Mouse (Mus musculus) monocyte, adult 5-6 weeks (primary cell): ENCODE measurements around the gene Cel. TPM values are rescaled to one million over a fixed set of nuclear protein-coding genes. Genes with fewer than 3 reads are reported as not detected.

Experiments
- ATAC-seq: fragments of 153-309, 156-312 bp; replicated peaks from 2 replicates; pipeline ENCODE4 v1.8.0; 2017; ENCODE audit warnings: mild to moderate bottlenecking; ENCODE audit not compliant: low TSS enrichment, insufficient number of reproducible peaks, severe bottlenecking, poor library complexity, low FRiP score
- total RNA-seq: library from RNA; stranded (forward); fragments of 200-1000, 200-491, 200-594 nt; gene quantifications from 3 replicates; pipeline ENCODE4 v1.2.3, GENCODE M21; 2017

Cel gene
- total RNA-seq, 1 experiment from 2014 or later: not detected

DNA sequence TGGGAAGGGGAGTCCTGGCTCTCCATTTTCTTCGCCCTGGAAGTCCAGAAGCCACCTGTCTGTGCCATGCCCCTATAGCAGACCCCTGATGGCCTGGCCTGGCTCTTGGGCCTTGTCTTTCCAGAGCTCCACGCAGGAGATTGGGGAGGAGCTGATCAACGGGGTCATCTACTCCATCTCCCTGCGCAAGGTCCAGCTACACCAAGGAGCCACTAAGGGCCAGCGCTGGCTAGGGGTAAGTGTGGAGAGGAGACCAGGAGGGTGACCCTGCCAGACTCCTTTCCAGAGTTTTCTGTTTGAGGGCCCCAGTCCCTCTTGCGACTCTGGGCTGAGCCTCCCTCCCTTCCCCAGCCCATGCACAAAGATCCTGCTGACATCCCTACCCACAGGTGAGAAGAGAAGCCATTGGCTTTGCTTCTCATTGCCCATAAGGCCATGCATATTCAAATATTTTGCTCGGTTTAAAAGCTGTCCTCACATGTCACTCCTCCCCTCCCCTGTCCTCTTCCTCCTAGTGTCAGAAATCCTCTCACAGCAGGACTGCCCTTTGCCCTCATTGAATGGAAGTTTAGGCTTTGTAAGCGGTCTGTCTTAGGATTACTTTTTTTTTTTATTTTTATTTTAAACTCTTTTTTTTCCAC, 22.5 kb downstream of the Cel start:
- ATAC-seq: no peak

DNA sequence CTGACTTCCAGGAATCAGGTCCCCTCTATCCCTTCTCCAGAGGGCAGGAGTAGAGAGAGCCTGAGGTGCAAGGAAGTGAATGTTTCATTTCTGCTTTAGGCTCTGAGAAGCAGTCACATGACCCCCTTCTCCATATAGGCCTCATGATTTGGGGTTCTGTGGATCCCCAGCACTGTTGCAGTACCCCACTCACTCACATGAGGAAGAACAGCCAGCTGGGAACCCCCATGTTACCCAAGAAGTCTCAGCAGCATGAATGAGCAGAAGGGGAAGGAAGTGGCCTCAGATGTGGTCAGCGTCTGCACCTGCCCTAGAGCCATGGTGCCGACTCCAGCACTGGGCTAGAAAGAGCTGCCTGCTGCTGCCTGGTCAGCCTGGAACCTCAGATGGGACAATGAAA, 23.3 kb downstream of the Cel start:
- peak; percentile 92 for ATAC-seq

DNA sequence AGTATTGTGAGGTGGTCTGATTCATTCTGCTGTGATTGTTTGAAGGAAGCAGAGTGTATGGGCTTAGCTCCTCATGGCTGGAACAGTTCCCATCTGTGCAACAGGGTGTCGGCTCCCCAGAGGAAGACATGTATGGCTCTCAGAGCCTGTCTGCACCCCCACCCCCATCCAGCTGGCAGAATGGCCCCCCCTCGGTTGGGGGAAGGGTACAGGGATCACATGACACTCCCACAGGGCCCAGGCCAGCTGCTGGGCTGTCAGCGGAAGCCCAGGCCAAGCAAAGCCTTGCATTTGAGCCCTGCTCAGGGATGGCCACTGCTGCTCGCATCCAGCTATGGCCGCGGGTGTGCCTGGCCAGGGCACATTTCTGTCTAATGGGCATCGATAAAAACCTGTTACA, 24.0 kb downstream of the Cel start:
- no peak for ATAC-seq

DNA sequence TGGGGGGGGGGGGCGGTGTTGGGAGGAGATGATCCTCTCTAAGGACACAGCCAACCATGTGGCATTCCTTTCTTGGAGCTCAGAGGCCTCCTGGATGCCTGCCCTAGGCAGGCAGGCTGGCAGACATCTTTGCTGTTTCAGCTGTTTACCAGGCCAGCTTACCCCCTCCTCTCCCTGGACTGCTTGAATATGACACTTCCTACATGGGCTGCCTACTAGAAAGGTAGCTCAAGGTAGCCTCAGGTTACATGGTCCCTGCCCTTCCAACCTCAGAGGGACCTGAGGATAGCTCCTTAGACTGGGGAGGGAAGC, 24.4 kb downstream of the Cel start:
- ATAC-seq: no peak

DNA sequence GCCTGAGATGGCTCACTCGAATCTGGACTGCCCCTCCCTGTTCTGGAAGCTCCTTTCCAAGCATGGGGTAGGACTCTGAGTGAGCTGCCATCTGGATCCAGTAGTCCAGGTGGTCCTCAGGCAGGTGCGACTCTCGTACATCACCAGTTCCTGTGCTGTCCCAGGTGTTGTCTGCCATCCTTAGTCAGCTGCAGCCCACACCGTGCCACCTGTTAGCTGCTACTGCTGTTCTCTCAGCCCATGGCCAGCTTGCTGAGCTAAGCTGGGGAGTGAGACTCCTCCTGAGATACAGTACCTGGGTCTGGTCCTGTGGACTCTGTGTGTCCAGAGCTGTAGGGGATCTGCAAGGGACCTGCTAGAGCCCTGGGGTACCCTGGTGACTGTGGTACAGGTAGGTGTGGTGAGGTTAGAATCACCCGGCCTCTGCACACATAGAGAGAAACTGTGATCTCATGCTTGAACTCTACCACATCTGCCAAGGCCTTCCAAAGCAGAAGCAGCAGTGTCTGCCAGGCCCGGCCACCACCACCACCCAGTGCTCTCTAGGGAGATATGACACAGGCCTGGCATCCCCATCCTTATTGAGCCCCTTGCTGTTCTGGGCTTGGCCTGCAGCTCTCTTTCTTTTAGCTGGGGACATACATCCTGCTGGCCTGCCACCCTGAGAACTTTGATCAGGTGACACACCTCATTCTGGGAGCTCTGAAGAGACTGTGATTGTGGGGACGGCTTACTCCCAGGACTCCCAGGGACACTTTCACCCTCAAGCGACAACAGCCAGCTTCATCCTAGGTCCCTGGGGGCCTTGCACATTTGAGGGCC, 25.0 kb downstream of the Cel start:
- ATAC-seq: no peak

DNA sequence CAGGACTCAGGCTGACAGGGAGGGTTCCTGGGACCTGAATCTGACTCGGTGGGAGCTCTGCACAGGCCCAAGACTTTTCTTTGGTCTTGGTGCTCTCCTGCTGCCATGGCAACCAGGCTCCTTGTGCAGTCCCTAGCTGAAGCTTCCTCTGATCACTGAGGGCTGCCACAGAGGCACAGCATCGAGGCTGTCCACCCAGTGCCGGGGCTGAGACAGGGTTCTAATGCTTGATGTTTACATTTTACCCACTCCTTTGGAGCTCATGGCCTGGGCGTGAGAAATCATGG, 25.6 kb downstream of the Cel start:
- no peak for ATAC-seq

DNA sequence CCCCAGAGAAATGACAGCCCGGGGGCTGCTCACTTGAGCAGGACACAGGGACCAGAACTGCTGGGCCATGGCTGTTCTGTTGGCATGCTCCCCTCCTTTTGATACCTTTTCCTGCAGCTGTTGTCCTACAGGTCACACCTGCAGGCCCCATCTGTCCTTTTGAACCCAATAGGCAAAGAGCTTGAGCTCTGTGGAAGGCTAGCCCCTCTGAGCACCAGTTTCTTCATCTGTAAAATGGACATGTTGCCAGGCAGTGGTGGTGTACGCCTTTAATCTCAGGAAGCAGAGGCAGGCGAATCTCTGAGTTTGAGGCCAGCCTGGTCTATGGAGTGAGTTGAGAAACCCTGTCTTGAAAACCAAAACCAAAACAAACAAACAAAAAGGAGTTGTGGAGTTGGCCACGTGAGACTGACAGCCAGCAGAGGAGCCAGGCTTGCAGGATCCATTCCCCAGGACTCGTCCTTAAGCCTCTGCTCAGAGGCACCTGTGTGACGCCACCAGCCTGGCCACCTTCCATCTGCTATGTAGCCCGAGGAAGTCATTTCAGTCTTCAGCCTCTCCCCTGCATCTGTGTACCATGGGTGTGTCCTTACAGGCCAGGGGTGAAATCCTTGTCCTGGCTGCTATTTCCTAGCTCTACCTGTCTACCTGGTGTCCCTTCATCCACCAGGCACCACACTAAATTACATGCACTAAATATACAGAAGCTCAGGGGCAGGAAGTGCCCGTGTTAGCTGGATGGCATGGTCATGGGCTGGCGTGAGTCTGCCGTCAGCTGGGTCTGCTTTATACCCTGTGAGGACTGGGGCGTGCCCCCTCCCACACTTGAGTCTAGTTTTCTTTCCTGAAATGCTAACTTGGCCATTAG, 26.2 kb downstream of the Cel start:
- no peak for ATAC-seq

DNA sequence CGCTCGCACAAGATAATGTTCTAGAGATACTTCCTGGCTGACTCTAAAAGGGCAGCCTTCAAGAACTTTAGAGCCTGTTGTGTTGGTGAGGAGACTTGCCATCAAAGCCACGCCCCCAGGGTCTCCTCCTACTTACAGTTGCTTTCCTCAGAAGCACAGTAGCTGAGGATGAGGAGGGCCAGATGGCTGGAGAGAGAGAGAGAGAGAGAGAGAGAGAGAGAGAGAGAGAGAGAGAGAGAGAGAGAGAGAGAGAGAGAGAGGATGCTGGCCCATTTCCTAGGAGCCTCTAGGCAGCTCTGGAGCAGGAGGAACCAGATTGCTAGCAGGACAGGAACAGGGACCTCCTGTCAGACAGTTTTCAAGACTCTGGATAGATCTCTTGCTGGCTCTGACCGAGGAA, 27.0 kb downstream of the Cel start:
- ATAC-seq: no peak

DNA sequence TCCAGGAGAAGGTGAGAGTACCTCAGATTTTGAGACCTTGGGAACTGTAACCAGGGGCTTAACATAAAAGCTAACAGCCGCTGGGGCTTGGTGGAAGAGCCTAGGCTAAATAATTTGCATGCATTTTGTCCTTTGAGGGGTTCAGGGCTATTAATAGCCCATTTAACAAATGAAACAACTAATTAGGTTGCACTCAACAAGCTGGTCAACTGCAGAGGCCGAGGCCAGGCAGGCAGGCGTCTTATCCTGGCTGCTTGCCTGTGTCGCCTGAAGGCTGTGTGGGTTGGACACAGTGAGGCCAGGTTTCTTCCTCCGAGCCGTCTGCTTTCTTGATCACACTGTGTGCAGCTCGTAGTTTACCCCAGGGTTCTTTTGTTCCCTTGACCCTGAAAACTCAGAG, 27.6 kb downstream of the Cel start:
- ATAC-seq: no peak

DNA sequence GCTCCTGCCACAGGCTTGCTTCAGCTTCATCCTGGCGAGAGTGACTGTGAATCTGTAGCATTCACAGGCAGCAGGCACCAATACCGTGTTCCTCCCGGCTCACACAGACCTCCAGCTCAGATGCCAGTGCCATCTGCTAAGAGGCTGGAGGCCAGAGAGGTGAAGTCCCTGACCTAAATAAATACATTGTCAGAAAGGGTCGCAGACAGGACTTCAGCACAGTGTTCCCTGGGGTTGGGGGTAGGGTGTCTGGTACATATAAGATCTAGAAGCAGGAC, 28.0 kb downstream of the Cel start:
- ATAC-seq: no peak

DNA sequence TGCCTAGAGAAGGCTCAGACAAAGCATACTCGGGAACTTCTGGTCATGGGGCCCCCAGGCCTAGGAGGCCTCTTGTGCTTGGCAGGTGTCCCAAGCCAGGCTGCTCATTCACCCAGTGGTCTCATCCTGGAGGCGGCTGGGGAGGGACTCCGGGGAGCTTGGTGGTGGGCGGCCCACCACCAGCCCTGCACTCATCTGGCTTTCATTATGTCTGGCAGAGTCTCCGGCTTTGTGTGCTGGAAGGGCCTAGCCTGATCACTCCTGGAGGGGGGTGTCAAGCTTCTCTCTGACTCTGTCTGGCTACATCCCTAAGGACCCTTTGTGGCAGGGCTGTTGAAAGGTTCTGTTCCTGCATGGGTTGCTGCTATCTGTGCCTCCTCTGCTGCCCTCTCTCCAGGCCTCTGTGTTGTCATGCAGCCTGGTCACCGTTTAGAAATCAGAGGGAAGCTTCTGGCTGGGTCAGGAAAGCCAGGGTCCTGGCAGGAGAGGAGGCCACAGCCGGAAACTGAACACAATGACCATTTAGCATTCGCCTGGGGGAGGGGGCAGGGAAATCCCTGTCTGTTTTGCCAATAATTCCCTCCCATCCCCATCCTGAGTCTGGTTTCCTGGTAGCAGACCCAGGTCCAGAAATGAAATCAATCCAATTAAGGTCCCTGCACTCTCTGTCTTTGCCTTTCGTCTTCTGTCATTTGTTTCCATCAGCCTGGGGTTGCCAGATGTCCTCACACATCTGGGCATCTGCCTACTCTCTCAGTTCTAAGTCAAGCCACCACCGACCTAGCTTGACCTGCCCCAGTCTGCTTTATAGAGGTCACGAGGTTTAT, 28.6 kb downstream of the Cel start:
- ATAC-seq: no peak

DNA sequence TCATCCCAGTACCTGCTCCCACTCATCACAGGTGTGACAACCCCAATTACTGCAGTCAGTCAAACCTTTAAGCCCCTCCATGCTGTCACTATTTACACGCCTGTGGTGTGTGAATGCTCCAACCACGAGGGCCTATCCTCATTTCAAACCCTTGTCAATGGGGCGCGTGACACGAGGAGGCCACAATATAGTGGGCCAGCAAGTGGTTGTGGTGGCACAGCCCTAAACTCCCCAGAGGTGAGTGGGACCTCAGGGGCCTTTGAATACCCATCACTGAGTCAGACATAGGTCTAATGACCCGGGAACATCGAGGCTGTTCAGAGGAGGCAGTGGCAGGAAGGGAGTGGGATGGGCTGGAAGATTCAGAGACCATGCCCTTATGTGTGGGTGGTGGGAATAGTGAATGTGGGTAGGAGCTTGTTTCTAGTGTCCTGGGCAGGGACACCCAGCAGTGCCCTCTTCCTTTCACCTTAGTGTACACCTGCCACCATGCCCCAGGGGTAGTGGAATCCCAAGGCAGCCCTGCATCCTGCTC, 29.2 kb downstream of the Cel start:
- no peak for ATAC-seq

DNA sequence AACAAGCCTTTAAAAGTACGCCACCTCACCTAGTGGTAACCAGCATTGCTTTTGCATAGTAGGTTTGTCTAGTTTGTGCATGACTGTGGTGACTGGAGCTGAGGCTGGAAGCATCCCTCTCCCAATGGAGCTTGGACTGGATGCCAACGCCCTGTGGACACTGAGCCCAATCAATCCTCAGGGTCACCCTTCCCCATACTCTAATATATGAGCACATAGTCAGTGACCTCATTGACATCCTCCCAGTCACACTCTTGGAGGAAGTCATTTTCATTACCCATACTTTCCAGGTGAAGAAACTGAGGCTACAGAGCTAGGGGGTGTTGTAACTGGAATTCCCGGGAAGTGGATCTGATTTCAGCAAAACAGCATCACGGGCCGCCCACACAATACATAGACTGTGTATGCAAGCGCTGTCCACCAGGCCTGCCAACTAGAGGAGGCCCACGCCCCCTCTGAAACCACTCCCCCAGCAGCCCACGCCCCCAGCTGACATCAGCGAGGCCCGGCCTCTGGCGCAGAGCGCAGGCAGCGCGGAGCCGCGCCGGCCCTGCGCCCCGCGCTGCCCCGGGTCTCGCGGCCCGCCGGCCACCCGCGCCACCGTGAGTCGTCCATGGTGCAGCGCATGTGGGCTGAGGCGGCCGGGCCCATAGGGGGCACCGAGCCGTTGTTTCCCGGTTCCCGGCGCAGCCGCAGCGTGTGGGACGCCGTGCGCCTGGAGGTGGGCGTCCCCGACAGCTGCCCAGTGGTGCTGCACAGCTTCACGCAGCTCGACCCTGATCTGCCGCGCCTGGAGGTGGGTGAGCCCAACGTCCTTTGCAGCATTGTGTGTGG, 30.0 kb downstream of the Cel start:
- peak; percentile 84 for ATAC-seq

DNA sequence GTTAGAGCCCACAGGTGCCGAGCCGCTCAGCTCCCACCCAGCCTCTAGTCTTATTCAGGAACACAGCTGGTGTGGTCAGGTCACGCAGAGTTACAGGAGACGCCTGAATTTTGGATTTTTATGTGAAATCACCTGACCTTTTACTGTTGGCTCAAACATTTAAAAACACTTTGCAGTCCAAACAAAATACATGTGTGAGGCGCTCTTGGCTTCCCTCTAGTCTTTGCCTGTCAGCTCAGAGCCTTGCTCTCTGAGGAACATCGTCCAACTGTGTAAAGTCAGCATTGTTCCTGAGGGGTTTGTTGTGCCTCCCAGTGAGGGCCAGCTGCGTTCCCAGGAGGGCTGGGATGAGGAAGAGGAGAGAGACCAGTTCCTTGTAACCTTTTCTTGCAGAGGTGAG, 32.9 kb downstream of the Cel start:
- ATAC-seq: no peak

DNA sequence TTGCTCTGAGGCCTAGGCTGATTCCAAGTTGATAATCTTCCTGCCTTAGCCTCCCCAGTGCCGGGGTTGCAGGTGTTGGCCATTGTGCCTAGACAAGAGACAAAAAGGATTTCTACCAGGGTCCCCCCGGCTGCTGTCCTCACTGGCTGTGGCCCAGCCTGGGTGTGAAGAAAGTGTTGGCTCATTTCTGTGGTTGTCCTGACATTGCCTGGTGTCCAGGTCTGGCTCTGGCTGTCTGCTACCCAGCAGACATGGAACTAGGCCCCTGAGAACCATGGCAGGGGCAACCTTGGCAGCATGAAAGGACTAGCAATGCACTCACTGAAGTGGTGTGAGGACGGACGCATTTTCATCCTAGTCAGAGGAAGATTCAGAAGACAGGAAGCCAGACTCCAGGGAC, 33.3 kb downstream of the Cel start:
- no peak for ATAC-seq

DNA sequence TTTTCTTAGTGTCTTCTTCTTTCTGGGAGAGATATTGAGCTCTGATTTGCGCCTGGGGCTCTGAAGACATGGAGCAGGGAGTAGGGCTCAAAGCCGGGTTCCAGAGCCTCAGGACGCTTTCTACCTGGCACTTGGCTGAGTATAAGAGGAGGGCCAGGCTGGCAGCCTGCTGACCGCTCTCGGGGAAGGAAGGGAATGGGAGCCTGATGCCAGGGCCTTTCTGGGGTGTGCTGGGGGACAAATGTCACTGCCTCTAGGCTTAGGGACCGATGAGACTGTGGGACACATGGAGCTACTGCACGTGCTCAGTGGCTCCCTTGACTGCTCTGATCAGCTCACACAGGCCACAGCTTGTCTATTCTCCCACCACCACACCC, 34.9 kb downstream of the Cel start:
- ATAC-seq: no peak

DNA sequence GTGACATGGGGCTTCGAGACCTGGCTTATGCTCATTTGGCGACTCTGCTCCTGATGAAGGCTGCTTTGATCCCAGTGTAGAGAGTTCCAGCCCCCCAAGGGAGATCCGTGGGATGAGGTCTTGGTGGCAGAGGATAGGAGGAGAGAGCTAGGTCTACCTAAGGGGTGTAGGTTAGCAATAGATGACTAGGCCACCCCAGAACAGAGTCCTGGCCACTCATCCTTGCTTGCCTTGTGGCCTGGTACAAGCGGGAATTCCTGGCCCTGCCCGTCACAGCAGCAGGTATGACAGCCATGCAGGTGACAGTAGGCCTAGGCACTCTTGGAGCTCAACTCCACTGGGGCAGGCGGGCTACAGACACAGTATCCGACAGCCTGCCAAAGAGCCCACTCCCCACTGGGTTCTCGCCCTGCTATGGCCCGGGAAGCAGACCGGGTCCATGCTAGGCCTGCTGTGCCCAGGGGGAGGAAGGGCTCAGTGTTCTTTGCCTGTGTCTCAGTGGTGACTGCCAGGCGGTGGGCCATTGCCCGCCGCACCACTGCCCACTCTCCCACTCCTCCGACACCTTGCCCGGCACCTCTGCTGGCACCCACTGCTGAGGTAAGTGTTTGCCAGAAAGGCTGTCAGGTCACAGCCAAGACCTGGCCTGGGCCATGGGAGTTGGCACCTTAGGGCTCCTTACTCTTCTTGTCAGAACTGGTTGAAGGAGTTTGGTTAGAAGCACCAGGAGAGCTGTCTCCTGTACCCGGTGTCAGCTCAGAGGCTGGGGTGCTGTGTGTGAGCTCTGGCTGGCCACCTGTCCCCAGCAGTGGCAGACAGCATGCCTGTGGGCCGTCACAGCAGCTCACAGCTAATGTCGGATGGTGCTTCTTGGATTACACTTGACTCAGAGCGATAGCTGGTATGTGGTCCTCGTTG, 35.5 kb downstream of the Cel start:
- ATAC-seq: no peak
